Mouse (Mus musculus) forebrain, embryonic 14.5 days (tissue): ENCODE measurements around the gene Msh2. TPM values are rescaled to one million over a fixed set of nuclear protein-coding genes. Genes with fewer than 3 reads are reported as not detected.
A peak's percentile ranks its signal among the peaks of the same experiment; 100 is the strongest.

Experiments used
- ATAC-seq: fragments of 200-750 bp; cut with Nextera tagmentation; 2 replicates; pipeline ENCODE4 v1.8.0; 2017; ENCODE audit warnings: mild to moderate bottlenecking, moderate library complexity
- DNase-seq: peaks from one replicate; pipeline ENCODE4 v3.0.0-alpha.2; 2015; ENCODE audit warnings: low spot score
- H3K27ac ChIP-seq: fragments of 300-500 bp; sonication (generic); 2 replicates; pipeline ENCODE4 v1.5.1; 2014; ENCODE audit warnings: low read depth, mild to moderate bottlenecking, control low read depth, low read length, moderate library complexity
- H3K27me3 ChIP-seq: fragments of 300-500 bp; sonication (generic); replicated peaks from 2 replicates; pipeline ENCODE4 v1.6.1; 2014; ENCODE audit warnings: low read length, control low read depth, mixed read lengths; ENCODE audit not compliant: control insufficient read depth, insufficient read depth
- H3K36me3 ChIP-seq: fragments of 300-500 bp; sonication (generic); 2 replicates; pipeline ENCODE4 v1.6.1; 2014; ENCODE audit warnings: low read length, control low read depth; ENCODE audit not compliant: control insufficient read depth, insufficient read depth
- H3K4me1 ChIP-seq: fragments of 300-500 bp; sonication (generic); 2 replicates; pipeline ENCODE4 v1.6.1; 2014; ENCODE audit warnings: antibody characterized with exemption, low read length, control low read depth; ENCODE audit not compliant: control insufficient read depth, insufficient read depth
- H3K4me2 ChIP-seq: fragments of 300-500 bp; sonication (generic); 2 replicates; pipeline ENCODE4 v1.6.1; 2014; ENCODE audit warnings: mild to moderate bottlenecking, control low read depth, low read length
- H3K4me3 ChIP-seq: fragments of 300-500 bp; sonication (generic); 2 replicates; pipeline ENCODE4 v1.5.1; 2014; ENCODE audit warnings: low read depth, low read length, control low read depth
- H3K9ac ChIP-seq: fragments of 300-500 bp; sonication (generic); 2 replicates; pipeline ENCODE4 v1.6.1; 2014; ENCODE audit warnings: mild to moderate bottlenecking, low read length, control low read depth, moderate library complexity
- H3K9me3 ChIP-seq: fragments of 300-500 bp; sonication (generic); replicated peaks from 2 replicates; pipeline ENCODE4 v1.6.1; 2016; ENCODE audit warnings: low read length, control low read depth, mixed read lengths; ENCODE audit not compliant: control insufficient read depth
- whole genome bisulfite sequencing: fragments of 180-500 bp; shearing (Covaris S2); extraction: QIAGEN DNeasy Blood & Tissue Kit; methylation state at CpG from one replicate; pipeline ENCODE4 v1.1.7; 2014; 5-methylcytosine and 5-hydroxymethylcytosine counted together
- polyA plus RNA-seq: library from polyadenylated mRNA; unstranded; fragments of >200 nt; fragmentation: Nextera tagmentation; extraction: Ambion mirVana; gene quantifications from 2 replicates; pipeline ENCODE4 v1.2.1, GENCODE M21; 2014

The Msh2 gene
- polyA plus RNA-seq: 52.3 and 54.2 TPM in 2 replicates

- H3K4me3 ChIP-seq: peak within 1 kb of the TSS; percentile 88
- peak; percentile 100 for DNase-seq
- H3K4me1 ChIP-seq: peaks cover 13% of the 10 kb centered on the region
- no peaks in the 10 kb centered on the region for H3K27me3 ChIP-seq
- H3K27ac ChIP-seq: peak within 1 kb of the TSS; percentile 71; the same call in 1 of the 2 replicates
- H3K9me3 ChIP-seq: no peaks in the 10 kb centered on the region
- H3K4me2 ChIP-seq: peak within 1 kb of the TSS; percentile 82
- ATAC-seq: peak; percentile 99
- peak within 1 kb of the TSS; percentile 79 for H3K9ac ChIP-seq
- under 1% methylated on average over 43 of the region's 44 CpGs for WGBS
- H3K36me3 ChIP-seq: no peaks in the 10 kb centered on the region
Observed at GRCm38 (mm10) chr17:87671890-87672660, at the start of gene Msh2. Msh2 (plus strand) TSS chr17:87672330.

- H3K9ac ChIP-seq: no peak overlapping the region
- H3K9me3 ChIP-seq: no peaks in the 10 kb centered on the region
- WGBS: 84% methylated on average over 3 of the region's 3 CpGs
- ATAC-seq (no peak), DNase-seq (no peak)
- H3K27ac ChIP-seq: no peak overlapping the region
- no peaks in the 10 kb centered on the region for H3K36me3 ChIP-seq
- no peak overlapping the region for H3K4me3 ChIP-seq
- H3K4me2 ChIP-seq: no peak overlapping the region
- no peaks in the 10 kb centered on the region for H3K27me3 ChIP-seq
- no peaks in the 10 kb centered on the region for H3K4me1 ChIP-seq
Observed at GRCm38 (mm10) chr17:87625510-87626086, 46.5 kb upstream of the Msh2 start.

GRCm38 (mm10) chr17:87628144-87628543, 44.0 kb upstream of the Msh2 start:
- Histone ChIP-seq H3K4me3 (no peak overlapping the region), H3K4me1 (no peaks in the 10 kb centered on the region), H3K27ac (no peak overlapping the region), H3K9me3 (no peaks in the 10 kb centered on the region), H3K36me3 (no peaks in the 10 kb centered on the region), H3K9ac (no peak overlapping the region), H3K27me3 (no peaks in the 10 kb centered on the region), H3K4me2 (no peak overlapping the region)
- no peak for DNase-seq
- WGBS: 91% methylated on average over 5 of the region's 5 CpGs
- ATAC-seq: no peak

- 88% methylated on average over 7 of the region's 7 CpGs for WGBS
- Histone ChIP-seq H3K4me3 (no peak overlapping the region), H3K27me3 (no peaks in the 10 kb centered on the region), H3K36me3 (no peaks in the 10 kb centered on the region), H3K4me2 (no peak overlapping the region), H3K27ac (no peak overlapping the region), H3K4me1 (no peaks in the 10 kb centered on the region), H3K9me3 (no peaks in the 10 kb centered on the region), H3K9ac (no peak overlapping the region)
- ATAC-seq (no peak), DNase-seq (no peak)
Observed at GRCm38 (mm10) chr17:87628706-87629105, 43.4 kb upstream of the Msh2 start.

GRCm38 (mm10) chr17:87637056-87637389, 35.1 kb upstream of the Msh2 start:
- no peak for DNase-seq
- WGBS: 3% methylated on average over 22 of the region's 22 CpGs
- Histone ChIP-seq H3K27ac (no peak overlapping the region), H3K4me1 (0 out of 2 replicates have a peak, but pooled peaks cover 3% of the 10 kb centered on the region), H3K27me3 (peaks cover 32% of the 10 kb centered on the region), H3K9me3 (no peaks in the 10 kb centered on the region), H3K4me2 (peak overlapping the region; percentile 72), H3K36me3 (no peaks in the 10 kb centered on the region), H3K9ac (peak overlapping the region; percentile 47), H3K4me3 (peak overlapping the region; percentile 46)
- ATAC-seq: no peak

GRCm38 (mm10) chr17:87639242-87639641, 32.9 kb upstream of the Msh2 start:
- Histone ChIP-seq H3K4me3 (no peak overlapping the region), H3K27ac (no peak overlapping the region), H3K4me1 (0 out of 2 replicates have a peak, but pooled peaks cover 3% of the 10 kb centered on the region), H3K36me3 (no peaks in the 10 kb centered on the region), H3K27me3 (peaks cover 32% of the 10 kb centered on the region), H3K9ac (no peak overlapping the region), H3K9me3 (no peaks in the 10 kb centered on the region), H3K4me2 (no peak overlapping the region)
- ATAC-seq (no peak), DNase-seq (no peak)
- 82% methylated on average over 5 of the region's 5 CpGs for WGBS

GRCm38 (mm10) chr17:87640272-87640671, 31.9 kb upstream of the Msh2 start:
- Histone ChIP-seq H3K9ac (no peak overlapping the region), H3K27me3 (peaks cover 32% of the 10 kb centered on the region), H3K27ac (no peak overlapping the region), H3K4me2 (no peak overlapping the region), H3K9me3 (no peaks in the 10 kb centered on the region), H3K4me3 (no peak overlapping the region), H3K36me3 (no peaks in the 10 kb centered on the region), H3K4me1 (0 out of 2 replicates have a peak, but pooled peaks cover 3% of the 10 kb centered on the region)
- 94% methylated on average over 27 of the region's 27 CpGs for WGBS
- no peak for ATAC-seq
- DNase-seq: no peak

GRCm38 (mm10) chr17:87641006-87641405, 31.1 kb upstream of the Msh2 start:
- H3K36me3 ChIP-seq: no peaks in the 10 kb centered on the region
- H3K9ac ChIP-seq: no peak overlapping the region
- peaks cover 24% of the 10 kb centered on the region for H3K27me3 ChIP-seq
- no peak for ATAC-seq
- DNase-seq: no peak
- no peak overlapping the region for H3K4me2 ChIP-seq
- H3K9me3 ChIP-seq: no peaks in the 10 kb centered on the region
- no peaks in the 10 kb centered on the region for H3K4me1 ChIP-seq
- H3K27ac ChIP-seq: no peak overlapping the region
- no peak overlapping the region for H3K4me3 ChIP-seq
- 88% methylated on average over 12 of the region's 12 CpGs for WGBS

GRCm38 (mm10) chr17:87642744-87643143, 29.4 kb upstream of the Msh2 start:
- peaks cover 9% of the 10 kb centered on the region for H3K27me3 ChIP-seq
- no peak overlapping the region for H3K9ac ChIP-seq
- no peak overlapping the region for H3K4me3 ChIP-seq
- H3K36me3 ChIP-seq: no peaks in the 10 kb centered on the region
- no peak overlapping the region for H3K27ac ChIP-seq
- H3K9me3 ChIP-seq: no peaks in the 10 kb centered on the region
- WGBS: 91% methylated on average over 8 of the region's 8 CpGs
- H3K4me2 ChIP-seq: no peak overlapping the region
- no peak for DNase-seq
- ATAC-seq: no peak
- H3K4me1 ChIP-seq: no peaks in the 10 kb centered on the region
